Mouse (Mus musculus) lung, postnatal 25 days (tissue): Measurements from ENCODE around the gene 1700069L16Rik.

Source experiments
- DNase-seq: peaks from one replicate; pipeline ENCODE4 v3.0.0; 2022; ENCODE audit warnings: low spot score

1700069L16Rik gene

DNA sequence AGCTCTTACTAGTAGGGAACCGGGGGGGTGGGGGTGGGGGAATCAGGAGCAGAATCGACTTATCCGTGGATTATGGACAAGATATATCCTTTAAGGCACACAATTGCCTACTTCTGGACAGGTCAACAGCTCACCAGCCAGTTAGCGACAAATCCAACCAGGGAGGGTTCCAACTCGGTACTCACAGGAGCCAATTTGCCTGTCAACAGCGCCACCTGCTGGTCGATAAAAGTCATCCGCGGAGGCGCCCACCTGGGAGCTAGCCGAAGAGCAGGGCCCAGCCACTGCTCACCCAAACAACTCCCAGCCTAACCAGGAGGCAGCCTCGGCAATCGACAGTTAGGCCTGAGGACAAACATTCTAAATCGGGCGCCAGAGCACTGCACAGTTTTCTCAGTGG, at the start of gene 1700069L16Rik:
1700069L16Rik (minus strand) TSS at position 327 of the 400 bp plus-strand sequence.
- DNase-seq = peak; percentile 75

- DNase-seq = peak; percentile 88
Measured at GRCm38 (mm10) chr5:113773664-113774063, 49.1 kb upstream of the 1700069L16Rik start.

DNA sequence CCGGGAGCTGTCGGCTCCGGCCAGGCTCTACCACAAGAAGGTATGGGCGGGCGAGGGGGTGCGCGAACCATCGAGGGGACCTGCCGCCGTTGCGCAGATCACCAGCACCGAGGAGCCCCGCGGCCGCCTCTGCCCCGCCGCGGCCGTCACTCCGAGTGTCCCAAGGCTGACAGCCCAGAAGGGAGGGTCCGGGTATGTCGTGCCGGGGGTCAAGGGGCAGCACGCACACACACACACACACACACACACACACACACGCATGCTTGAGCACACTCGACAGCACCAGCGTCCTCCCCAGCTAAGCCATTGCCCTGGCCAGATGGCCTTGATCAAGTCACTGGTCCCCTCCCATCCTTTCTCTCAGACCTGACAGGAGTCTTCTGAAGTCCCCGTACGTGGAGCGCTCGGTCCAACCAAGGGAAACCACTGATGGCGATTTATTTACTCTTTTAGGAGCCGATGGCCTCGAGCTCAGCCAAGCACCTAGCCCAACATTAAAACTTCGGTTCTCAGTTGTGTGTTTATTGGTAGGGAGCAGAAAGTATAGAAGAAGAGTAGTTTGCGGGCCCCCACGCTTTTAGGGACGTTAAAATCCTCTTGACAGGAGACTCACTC, 48.4 kb upstream of the 1700069L16Rik start:
- no peak for DNase-seq

DNA sequence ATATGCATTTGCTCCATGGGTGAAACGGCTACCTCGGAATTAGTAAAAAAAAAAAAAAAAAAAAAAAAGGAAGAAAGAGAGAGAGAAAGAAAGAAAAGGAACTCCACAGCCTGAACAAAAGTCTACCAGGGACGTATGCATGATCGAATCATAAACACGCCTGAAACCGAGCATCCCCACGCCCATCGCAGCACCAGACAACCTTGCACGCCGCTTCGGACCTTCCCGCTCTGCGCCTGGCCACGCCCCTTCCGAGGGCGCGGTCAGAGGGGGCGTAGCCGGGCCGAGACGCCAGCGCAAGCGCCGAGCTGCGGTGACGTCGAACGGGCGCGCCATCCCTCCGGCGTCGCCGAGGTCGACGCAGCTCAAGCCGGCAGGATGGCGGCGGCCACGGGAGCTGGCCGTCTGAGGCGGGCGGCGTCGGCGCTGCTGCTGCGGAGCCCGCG, 47.9 kb upstream of the 1700069L16Rik start, which contains the start of the genes Sart3 and Iscu:
Sart3 (minus strand) TSS at position 61 of the 446 bp plus-strand sequence.
Iscu (plus strand) TSS at position 299 of the 446 bp plus-strand sequence.
- DNase-seq = peak; percentile 94

DNA sequence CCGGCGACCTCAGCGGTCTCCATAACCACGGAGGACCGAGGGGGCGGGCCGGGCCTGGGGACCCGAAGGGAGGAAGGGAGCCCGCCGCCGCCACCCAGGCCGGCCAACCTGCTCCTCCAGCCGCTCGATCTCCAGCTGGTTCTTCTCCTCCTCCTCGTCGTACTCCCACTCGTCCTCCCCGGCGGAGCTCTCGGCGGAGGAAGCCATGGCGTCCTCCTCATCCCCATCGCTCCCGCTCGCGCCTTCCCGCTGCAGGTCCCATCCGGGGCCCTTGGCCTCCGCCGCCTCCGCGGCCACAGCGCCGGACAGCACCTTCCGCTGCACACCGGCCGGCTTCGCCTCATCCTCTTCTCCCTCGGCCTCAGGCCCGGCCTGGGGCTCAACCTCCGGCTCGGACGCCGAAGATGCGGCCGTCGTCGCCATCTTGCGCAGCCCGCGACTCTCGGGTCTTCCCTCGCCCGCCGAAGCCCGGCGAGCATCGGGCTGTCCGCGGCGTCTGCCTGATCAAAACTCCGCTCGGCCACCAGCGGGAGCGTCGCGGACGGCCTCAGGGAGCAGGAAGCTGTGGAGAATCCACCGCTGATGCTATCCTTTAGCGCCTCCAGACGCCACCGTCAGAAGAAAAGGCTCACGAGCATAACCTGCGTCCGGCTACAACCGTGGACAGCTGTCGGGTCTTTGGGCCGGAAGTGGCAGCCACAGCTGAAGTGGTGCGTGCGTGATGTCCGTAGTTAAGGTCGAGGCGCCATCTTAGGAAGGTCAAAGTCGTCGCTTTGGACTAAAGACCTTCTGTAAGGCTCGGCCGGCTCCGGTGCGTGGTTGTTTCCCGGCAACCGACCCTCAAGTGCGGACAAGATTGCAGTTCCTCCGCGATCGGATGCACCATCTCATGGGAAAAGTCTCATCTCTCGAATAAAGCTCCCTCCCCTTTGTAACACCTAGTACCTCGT, 46.9 kb upstream of the 1700069L16Rik start:
- DNase-seq = peak; percentile 90

DNA sequence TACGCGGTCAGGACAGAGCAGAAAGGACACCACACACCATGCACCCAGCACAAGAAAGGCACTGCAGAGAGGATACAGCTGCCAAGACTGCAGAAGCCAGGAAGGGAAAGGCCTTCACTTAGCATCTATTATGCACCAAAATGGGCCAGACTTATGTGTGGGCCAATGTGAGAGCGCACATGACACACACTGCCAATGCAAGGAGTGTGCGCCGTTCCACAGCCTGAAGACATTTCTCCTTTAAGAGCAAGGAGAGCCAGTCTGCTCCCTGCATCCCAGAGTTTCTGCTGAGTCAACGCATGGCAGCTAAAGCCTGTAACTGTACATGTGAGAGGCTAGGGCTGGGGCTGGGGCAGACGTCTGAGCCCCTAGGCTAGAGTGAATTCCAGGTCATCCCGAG, 44.2 kb upstream of the 1700069L16Rik start:
- DNase-seq = no peak

- no peak for DNase-seq
Measured at GRCm38 (mm10) chr5:113765641-113766526, 41.3 kb upstream of the 1700069L16Rik start.

DNA sequence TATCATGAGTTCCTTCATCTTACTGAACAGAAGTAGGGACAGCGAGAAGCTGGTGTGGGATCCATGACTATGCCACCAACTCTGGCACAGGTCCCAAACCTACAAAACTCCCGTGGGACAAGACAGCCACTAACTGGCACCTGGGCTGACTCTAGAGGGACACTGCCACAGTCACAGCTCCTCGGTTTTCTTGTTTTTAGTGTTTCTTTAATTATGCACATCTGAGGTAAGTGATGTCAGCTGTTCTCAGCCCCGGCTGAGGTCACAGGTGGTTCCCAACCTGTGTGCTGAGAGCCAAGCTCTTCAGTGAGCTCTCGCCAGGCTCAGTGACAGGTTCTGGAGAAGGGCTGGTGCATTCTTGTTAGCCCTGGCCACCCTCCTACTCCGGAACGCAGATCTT, 39.9 kb upstream of the 1700069L16Rik start:
- DNase-seq = no peak

- no peak for DNase-seq
Measured at GRCm38 (mm10) chr5:113761585-113761984, 37.0 kb upstream of the 1700069L16Rik start.

DNA sequence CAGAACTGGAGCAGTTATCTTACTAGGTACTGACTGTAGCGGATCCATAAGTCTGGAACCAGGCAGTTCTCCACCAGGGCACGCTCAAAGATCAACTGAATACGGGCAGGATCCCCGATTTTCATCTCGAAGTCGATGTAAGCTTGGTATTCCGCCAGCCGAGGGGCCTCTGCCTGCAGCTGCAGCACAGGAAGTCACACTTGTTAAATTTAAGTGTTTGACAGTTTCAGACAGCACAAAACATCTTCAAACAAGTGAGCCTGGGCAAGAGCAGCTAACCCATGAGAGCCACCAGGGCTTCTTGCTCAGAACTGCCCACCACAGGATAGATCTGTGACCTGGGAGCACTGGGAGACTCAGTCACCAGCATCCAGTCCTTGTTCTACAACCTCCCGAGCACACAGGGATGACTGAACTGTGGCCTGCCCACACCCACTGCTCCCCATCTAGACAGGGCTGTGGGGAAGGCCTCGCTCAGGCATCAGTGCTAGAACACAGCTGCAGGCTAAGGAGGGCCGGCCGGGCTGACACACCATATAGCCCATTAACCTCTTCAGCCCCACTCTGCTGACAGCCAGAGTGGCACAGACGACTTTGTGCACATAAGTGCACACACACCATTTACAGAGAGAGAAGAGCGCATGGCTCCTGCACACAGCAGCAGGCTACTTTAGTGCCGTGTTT, 30.9 kb upstream of the 1700069L16Rik start:
- no peak for DNase-seq

- no peak for DNase-seq
Measured at GRCm38 (mm10) chr5:113751521-113752157, 27.1 kb upstream of the 1700069L16Rik start.

DNA sequence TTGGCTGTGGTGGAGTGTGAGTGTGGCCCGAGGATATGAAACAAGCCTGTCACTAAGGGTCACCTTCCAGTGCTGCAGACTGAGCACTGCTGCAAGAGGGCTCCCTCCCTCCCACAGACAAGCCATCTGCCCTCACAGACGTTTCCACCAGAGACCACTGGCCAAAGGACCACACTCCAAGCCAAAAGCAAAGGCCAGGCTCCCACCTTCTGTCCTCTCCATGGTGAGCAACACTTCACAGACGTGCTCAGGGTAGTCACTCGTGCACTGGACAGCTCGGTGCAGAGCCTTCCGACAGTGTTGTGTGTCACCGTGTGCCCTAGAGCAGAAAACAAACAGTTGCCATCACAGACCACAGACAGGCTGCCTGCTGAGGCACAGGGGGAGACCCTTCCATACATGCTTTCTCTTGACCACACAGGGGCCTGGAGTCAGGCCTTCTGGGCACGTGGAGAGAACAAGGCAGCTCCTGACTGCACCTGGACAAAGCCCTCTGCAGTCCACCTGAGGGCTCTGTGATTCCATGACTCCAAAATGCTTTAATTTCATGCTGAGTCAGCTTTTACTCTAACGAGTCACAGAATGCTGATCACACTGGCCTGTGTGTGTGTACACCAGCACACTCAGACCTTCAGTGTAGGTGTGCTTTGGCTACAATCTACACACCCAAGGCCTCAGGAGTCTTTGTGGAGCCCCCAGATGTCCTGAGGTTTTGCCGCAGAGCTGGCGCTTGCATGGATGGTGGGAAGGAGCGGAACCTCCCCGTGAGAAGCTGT, 24.2 kb upstream of the 1700069L16Rik start:
- DNase-seq = no peak

- no peak for DNase-seq
Measured at GRCm38 (mm10) chr5:113747629-113748028, 23.1 kb upstream of the 1700069L16Rik start.

- no peak for DNase-seq
Measured at GRCm38 (mm10) chr5:113737607-113738237, 13.2 kb upstream of the 1700069L16Rik start.

DNA sequence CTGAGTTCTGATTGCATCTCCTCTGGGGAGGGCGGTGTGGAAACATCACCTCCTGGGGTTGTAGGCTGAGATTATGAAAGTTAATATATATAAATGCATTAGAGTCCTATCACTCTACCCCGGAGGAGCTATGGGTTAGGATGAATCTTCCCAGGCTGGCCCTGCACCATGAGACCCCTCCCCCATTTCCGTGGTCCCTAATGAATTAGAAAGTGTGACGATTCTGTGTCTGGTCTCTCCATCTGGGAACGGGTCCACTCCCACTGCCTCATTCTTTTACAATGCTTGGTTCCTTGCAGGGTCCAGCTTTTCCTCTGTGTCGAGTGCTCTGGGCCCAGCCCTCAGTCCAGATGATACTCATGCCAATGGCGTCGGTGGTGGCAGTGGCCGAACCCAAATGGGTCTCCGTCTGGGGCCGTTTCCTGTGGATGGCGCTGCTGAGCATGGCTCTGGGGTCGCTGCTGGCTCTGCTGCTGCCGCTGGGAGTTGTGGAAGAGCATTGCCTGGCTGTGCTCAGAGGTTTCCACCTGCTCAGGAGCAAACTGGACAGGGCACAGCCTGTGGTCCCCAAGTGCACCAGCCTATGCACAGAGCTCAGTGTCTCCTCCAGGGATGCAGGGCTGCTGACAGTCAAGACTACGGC, 12.1 kb upstream of the 1700069L16Rik start:
- DNase-seq = no peak

DNA sequence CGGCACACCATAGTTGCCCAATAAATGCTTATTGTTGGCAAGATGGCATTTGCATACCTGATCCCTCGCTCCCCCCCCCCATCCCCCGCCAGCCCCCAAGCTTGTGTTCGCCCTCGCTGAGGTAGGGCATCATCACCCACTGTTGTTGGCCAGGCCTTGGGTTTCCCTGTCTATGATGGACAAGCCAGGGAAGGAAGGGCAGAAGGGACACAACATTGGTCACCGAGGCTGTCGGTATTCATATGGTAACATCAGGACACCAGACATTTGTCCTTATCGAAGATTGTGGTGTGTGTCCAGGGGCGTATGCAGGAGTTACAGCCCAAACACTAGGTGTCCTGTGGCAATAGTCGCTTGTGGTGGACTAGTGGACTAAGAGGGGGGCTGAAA, 11.5 kb upstream of the 1700069L16Rik start:
- DNase-seq = no peak

- peak; percentile 94 for DNase-seq
Measured at GRCm38 (mm10) chr5:113735345-113736112, 11.0 kb upstream of the 1700069L16Rik start, which contains the start of gene Ficd. TSS of gene Ficd (plus strand) at chr5:113735803.

GRCm38 (mm10) chr5:113735023-113735344, 10.4 kb upstream of the 1700069L16Rik start:
- DNase-seq = no peak
